Mouse (Mus musculus): ENCODE measurements around the gene Vmn1r192.
"Not testable (repeated sequence)": the region's sequence is repeated elsewhere in the genome, so short reads cannot be mapped to it uniquely, and the experiment has no call there.

Gene Vmn1r192

GRCm38 (mm10) chr13:22191041-22191440, at the start of gene Vmn1r192:
Vmn1r192 (minus strand) TSS chr13:22191141.
- in situ Hi-C loops (cut with MboI, MseI): no loop called here

DNA sequence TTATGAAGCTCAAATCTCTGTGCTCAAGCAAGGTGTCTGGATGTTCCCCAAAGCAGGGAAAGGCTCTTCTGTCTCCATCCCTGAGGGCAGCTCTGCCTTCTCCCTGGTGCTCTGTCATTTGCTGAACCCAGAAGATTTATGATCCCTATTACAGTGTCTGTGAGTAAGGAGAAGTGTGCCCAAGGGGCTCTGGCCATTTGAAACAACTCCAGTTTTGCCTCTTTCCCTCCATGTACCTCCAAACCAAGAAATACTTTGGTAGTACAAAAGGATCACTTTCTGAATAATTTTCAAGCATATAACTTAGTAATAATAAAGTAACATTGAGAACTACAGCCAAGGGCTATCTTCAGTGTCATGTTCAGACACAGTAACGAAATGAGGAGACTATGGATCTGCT, 32.1 kb upstream of the Vmn1r192 start, which contains the start of gene Vmn1r193:
TSS of gene Vmn1r193 (minus strand) at position 101 of the 400 bp plus-strand sequence.
- in situ Hi-C loops (cut with MboI, MseI): not testable (repeated sequence)

DNA sequence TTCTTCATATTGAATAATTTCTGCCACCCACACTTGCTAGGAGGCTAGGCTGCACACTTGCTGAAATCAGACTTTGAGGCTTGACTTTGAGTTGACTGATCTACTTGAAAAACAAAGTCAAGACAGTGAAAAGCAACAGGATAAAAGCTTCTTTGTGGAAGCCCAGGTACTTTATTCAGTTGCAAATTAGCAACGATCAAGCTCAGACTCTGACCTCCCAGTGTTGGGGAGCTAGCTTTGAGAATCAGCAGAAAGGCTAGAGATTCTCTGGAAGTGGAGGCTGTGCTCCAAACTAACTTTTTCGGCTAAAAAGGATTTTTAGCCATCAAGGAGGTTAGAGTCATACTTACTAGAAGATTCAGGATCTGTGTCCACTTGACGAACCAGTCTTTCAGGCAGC, 1.8 kb upstream of the Vmn1r192 start:
- in situ Hi-C loops (cut with MboI, MseI): not testable (repeated sequence)

GRCm38 (mm10) chr13:22190385-22190784, 556 bp downstream of the Vmn1r192 start:
- in situ Hi-C loops (cut with MboI, MseI): no loop called here

- in situ Hi-C loops (cut with MboI, MseI): loop anchor here in 1 of 2 experiments (10.0 kb wide), 1 partner anchor 1465 kb away; no protein-coding TSS in a partner anchor
These were observed 1.6 kb downstream of the Vmn1r192 start for GRCm38 (mm10) chr13:22189313-22189712.

DNA sequence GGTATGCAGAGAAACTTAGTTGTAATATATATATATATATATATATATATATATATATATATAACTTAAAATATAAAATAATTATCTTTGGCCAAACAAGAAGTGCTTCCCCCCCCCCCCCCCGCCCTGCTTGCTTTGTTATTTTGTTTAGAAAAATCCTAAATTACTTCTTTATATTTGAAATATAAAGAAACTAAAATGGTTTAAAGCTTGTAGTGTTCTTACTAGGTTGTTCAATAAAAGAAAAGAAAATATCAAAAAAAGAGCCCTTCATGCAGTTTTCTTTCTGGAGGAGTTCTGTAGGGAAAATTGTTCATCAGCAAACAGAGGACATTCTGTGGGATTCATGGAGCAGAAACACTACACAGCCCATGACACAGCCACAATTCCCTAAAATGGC, 7.1 kb downstream of the Vmn1r192 start, which contains the start of gene Vmn1r191:
TSS of gene Vmn1r191 (minus strand) at position 101 of the 400 bp plus-strand sequence.
- in situ Hi-C loops (cut with MboI, MseI): loop anchor here in 1 of 2 experiments (10.0 kb wide), 1 partner anchor 1471 kb away; no protein-coding TSS in a partner anchor

DNA sequence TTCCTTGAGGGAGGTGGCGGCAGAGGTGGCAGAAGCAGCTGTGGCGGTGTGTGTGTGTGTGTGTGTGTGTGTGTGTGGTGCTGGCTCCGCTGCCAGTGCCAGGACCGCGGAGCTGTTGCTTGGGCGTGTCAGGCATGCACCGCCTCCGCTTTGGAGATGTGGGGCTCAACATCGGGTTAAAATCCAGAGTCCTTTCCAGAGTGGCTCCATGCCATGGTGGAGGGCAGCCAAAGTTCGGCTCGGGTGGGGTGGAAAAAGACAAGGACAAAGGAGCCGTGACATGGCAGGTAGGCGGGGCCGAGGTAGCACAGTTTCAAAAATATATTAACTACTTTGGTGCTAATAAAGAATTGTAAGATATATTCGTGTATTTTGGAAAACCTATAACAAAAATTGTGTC, 22.5 kb downstream of the Vmn1r192 start:
- in situ Hi-C loops (cut with MboI, MseI): no loop called here

GRCm38 (mm10) chr13:22136495-22137293, 54.2 kb downstream of the Vmn1r192 start:
- in situ Hi-C loops (cut with MboI, MseI): loop anchor here (5.0 kb wide), 1 partner anchor 1121 kb away; no protein-coding TSS in a partner anchor

Data from T-helper 17 cell (primary cell).